Mouse (Mus musculus) embryonic facial prominence, embryonic 14.5 days (tissue): ENCODE measurements around the gene Gm10719. TPM values are rescaled to one million over a fixed set of nuclear protein-coding genes. Genes with fewer than 3 reads are reported as not detected.
"Not testable (repeated sequence)": the region's sequence is repeated elsewhere in the genome, so short reads cannot be mapped to it uniquely, and the experiment has no call there.

Source experiments
- ATAC-seq: fragments of 200-750 bp; cut with Nextera tagmentation; 2 replicates; pipeline ENCODE4 v1.8.0; 2017; ENCODE audit warnings: low read depth, moderate number of reproducible peaks, moderate TSS enrichment
- DNase-seq: peaks from one replicate; pipeline ENCODE4 v3.0.0-alpha.2; 2015; ENCODE audit warnings: low spot score
- H3K27ac ChIP-seq: fragments of 300-500 bp; sonication (generic); replicated peaks from 2 replicates; pipeline ENCODE4 v1.5.1; 2014; ENCODE audit warnings: low read depth, mild to moderate bottlenecking, low read length, moderate library complexity
- H3K27me3 ChIP-seq: fragments of 300-500 bp; sonication (generic); replicated peaks from 2 replicates; pipeline ENCODE4 v1.6.1; 2014; ENCODE audit warnings: low read length; ENCODE audit not compliant: control insufficient read depth, insufficient read depth
- H3K36me3 ChIP-seq: fragments of 300-500 bp; sonication (generic); 2 replicates; pipeline ENCODE4 v1.6.1; 2014; ENCODE audit warnings: low read length, mixed read lengths; ENCODE audit not compliant: control insufficient read depth, insufficient read depth
- H3K4me1 ChIP-seq: fragments of 300-500 bp; sonication (generic); 2 replicates; pipeline ENCODE4 v1.6.1; 2014; ENCODE audit warnings: antibody characterized with exemption, low read length; ENCODE audit not compliant: control insufficient read depth, insufficient read depth
- H3K4me2 ChIP-seq: fragments of 300-500 bp; sonication (generic); 2 replicates; pipeline ENCODE4 v1.6.1; 2014; ENCODE audit warnings: low read depth, mild to moderate bottlenecking, low read length, moderate library complexity, mixed read lengths
- H3K4me3 ChIP-seq: fragments of 300-500 bp; sonication (generic); 2 replicates; pipeline ENCODE4 v1.5.1; 2014; ENCODE audit warnings: low read depth, mild to moderate bottlenecking, low read length
- H3K9ac ChIP-seq: fragments of 300-500 bp; sonication (generic); 2 replicates; pipeline ENCODE4 v1.6.1; 2014; ENCODE audit warnings: low read depth, mild to moderate bottlenecking, low read length, moderate library complexity, mixed read lengths
- H3K9me3 ChIP-seq: fragments of 300-500 bp; sonication (generic); 2 replicates; pipeline ENCODE4 v1.6.1; 2016; ENCODE audit warnings: low read length; ENCODE audit not compliant: control insufficient read depth
- WGBS: fragments of 180-500 bp; shearing (Covaris S2); extraction: QIAGEN DNeasy Blood & Tissue Kit; methylation state at CpG from one replicate; pipeline ENCODE4 v1.1.7; 2014; 5-methylcytosine and 5-hydroxymethylcytosine counted together
- polyA plus RNA-seq: library from polyadenylated mRNA; unstranded; fragments of >200 nt; fragmentation: Nextera tagmentation; extraction: Ambion mirVana; gene quantifications from 2 replicates; pipeline ENCODE4 v1.2.1, GENCODE M21; 2014

Gm10719 gene
- polyA plus RNA-seq, 1 experiment from 2014 or later, result not detected

DNA sequence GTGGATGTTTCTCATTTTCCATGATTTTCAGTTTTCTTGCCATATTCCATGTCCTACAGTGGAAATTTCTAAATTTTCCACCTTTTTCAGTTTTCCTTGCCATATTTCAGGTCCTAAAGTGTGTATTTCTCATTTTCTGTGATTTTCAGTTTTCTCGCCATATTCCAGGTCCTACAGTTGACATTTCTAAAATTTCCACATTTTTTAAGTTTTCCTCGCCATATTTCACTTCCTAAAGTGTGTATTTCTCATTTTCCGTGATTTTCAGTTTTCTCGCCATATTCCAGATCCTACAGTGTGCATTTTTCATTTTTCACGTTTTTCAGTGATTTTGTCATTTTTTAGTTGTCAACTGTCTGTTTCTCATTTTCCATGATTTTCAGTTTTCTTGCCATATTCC, 7.9 kb upstream of the Gm10719 start:
- peak; percentile 50; the same call in 1 of the 2 replicates for ATAC-seq
- H3K4me2 ChIP-seq, result not testable (repeated sequence)
- WGBS, result no CpG with 5 or more reads among the region's 5 CpGs

DNA sequence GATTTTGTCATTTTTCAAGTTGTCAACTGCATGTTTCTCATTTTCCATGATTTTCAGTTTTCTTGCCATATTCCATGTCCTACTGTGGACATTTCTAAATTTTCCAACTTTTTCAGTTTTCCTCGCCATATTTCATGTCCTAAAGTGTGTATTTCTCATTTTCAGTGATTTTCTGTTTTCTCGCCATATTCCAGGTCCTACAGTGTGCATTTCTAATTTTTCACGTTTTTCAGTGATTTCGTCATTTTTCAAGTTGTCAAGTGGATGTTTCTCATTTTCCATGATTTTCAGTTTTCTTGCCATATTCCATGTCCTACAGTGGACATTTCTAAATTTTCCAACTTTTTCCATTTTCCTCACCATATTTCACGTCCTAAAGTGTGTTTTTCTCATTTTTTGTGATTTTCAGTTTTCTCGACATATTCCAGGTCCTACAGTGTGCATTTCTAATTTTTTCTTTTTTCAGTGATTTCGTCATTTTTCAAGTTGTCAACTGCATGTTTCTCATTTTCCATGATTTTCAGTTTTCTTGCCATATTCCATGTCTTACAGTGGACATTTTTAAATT, 5.1 kb upstream of the Gm10719 start:
- not testable (repeated sequence) for H3K27ac ChIP-seq, DNase-seq, H3K36me3 ChIP-seq, H3K4me2 ChIP-seq, H3K27me3 ChIP-seq, H3K9me3 ChIP-seq, H3K9ac ChIP-seq, H3K4me1 ChIP-seq, H3K4me3 ChIP-seq, ATAC-seq
- WGBS, result 92% methylated on average over 2 of the region's 7 CpGs

More for the DNA sequence above, 7.9 kb upstream of the Gm10719 start:
- not testable (repeated sequence) for H3K27me3 ChIP-seq, H3K9ac ChIP-seq, H3K36me3 ChIP-seq, DNase-seq, H3K4me1 ChIP-seq, H3K4me3 ChIP-seq, H3K27ac ChIP-seq, H3K9me3 ChIP-seq

DNA sequence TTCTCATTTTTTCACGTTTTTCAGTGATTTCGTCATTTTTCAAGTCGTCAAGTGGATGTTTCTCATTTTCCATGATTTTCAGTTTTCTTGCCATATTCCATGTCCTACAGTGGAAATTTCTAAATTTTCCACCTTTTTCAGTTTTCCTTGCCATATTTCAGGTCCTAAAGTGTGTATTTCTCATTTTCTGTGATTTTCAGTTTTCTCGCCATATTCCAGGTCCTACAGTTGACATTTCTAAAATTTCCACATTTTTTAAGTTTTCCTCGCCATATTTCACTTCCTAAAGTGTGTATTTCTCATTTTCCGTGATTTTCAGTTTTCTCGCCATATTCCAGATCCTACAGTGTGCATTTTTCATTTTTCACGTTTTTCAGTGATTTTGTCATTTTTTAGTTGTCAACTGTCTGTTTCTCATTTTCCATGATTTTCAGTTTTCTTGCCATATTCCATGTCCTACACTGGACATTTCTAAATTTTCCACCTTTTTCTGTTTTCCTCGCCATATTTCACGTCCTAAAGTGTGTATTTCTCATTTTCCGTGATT, 4.4 kb upstream of the Gm10719 start, which contains the start of gene Gm10721:
TSS of gene Gm10721 (plus strand) at position 408 of the 547 bp plus-strand sequence.
- not testable (repeated sequence) for H3K4me2 ChIP-seq, H3K4me1 ChIP-seq, DNase-seq, H3K27me3 ChIP-seq, H3K9me3 ChIP-seq, H3K9ac ChIP-seq, H3K4me3 ChIP-seq, H3K36me3 ChIP-seq, H3K27ac ChIP-seq
- ATAC-seq, result peak; percentile 55; the same call in 1 of the 2 replicates
- no CpG with 5 or more reads among the region's 11 CpGs for WGBS

DNA sequence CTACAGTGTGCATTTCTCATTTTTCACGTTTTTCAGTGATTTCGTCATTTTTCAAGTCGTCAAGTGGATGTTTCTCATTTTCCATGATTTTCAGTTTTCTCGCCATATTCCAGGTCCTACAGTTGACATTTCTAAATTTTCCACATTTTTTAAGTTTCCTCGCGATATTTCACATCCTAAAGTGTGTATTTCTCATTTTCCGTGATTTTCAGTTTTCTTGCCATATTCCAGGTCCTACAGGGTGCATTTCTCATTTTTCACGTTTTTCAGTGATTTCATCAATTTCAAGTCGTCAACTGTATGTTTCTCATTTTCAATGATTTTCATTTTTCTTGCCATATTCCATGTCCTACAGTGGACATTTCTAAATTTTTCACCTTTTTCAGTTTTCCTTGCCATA, 1.9 kb upstream of the Gm10719 start, which contains the start of gene Gm10720:
TSS of gene Gm10720 (plus strand) at position 301 of the 400 bp plus-strand sequence.
- H3K27me3 ChIP-seq, H3K4me2 ChIP-seq, H3K4me3 ChIP-seq, H3K9me3 ChIP-seq, H3K36me3 ChIP-seq, DNase-seq, H3K4me1 ChIP-seq, ATAC-seq, H3K9ac ChIP-seq, H3K27ac ChIP-seq: not testable (repeated sequence)
- WGBS, result 56% methylated on average over 4 of the region's 9 CpGs

DNA sequence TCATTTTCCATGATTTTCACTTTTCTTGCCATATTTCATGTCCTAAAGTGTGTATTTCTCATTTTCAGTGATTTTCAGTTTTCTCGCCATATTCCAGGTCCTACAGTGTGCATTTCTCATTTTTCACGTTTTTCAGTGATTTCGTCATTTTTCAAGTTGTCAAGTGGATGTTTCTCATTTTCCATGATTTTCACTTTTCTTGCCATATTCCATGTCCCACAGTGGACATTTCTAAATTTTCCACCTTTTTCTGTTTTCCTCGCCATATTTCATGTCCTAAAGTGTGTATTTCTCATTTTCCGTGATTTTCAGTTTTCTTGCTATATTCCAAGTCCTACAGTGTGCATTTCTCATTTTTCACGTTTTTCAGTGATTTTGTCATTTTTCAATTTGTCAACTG, 1.3 kb upstream of the Gm10719 start:
- 69% methylated on average over 4 of the region's 6 CpGs for WGBS
- not testable (repeated sequence) for ATAC-seq, H3K4me3 ChIP-seq, H3K9ac ChIP-seq, H3K27ac ChIP-seq, H3K9me3 ChIP-seq, H3K4me1 ChIP-seq, DNase-seq, H3K27me3 ChIP-seq, H3K36me3 ChIP-seq, H3K4me2 ChIP-seq

DNA sequence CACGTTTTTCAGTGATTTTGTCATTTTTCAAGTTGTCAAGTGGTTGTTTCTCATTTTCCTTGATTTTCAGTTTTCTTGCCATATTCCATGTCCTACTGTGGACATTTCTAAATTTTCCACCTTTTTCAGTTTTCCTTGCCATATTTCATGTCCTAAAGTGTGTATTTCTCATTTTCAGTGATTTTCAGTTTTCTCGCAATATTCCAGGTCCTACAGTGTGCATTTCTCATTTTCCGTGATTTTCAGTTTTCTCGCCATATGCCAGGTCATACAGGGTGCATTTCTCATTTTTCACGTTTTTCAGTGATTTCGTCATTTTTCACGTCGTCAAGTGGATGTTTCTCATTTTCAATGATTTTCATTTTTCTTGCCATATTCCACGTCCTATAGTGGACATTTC, 1.7 kb downstream of the Gm10719 start:
- not testable (repeated sequence) for H3K36me3 ChIP-seq, H3K4me2 ChIP-seq, H3K9ac ChIP-seq, H3K4me1 ChIP-seq, H3K27me3 ChIP-seq, ATAC-seq, DNase-seq, H3K9me3 ChIP-seq, H3K27ac ChIP-seq, H3K4me3 ChIP-seq
- 65% methylated on average over 9 of the region's 9 CpGs for WGBS

DNA sequence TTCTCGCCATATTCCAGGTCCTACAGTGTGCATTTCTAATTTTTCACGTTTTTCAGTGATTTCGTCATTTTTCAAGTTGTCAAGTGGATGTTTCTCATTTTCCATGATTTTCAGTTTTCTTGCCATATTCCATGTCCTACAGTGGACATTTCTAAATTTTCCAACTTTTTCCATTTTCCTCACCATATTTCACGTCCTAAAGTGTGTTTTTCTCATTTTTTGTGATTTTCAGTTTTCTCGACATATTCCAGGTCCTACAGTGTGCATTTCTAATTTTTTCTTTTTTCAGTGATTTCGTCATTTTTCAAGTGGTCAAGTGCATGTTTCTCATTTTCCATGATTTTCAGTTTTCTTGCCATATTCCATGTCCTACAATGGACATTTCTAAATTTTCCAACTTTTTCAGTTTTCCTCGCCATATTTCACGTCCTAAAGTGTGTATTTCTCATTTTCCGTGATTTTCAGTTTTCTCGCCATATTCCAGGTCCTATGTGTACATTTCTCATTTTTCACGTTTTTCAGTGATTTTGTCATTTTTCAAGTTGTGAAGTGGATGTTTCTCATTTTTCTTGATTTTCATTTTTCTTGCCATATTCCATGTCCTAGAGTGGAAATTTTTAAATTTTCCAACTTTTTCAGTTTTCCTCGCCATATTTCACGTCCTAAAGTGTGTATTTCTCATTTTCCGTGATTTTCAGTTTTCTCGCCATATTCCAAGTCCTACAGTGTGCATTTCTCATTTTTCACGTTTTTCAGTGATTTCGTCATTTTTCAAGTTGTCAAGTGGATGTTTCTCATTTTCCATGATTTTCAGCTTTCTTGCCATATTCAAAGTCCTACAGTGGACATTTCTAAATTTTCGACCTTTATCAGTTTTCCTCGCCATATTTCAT, 2.9 kb downstream of the Gm10719 start:
- not testable (repeated sequence) for H3K4me3 ChIP-seq, DNase-seq, H3K27ac ChIP-seq, H3K27me3 ChIP-seq, H3K36me3 ChIP-seq, H3K4me1 ChIP-seq, H3K9me3 ChIP-seq, H3K4me2 ChIP-seq, ATAC-seq, H3K9ac ChIP-seq
- WGBS, result 76% methylated on average over 11 of the region's 19 CpGs

DNA sequence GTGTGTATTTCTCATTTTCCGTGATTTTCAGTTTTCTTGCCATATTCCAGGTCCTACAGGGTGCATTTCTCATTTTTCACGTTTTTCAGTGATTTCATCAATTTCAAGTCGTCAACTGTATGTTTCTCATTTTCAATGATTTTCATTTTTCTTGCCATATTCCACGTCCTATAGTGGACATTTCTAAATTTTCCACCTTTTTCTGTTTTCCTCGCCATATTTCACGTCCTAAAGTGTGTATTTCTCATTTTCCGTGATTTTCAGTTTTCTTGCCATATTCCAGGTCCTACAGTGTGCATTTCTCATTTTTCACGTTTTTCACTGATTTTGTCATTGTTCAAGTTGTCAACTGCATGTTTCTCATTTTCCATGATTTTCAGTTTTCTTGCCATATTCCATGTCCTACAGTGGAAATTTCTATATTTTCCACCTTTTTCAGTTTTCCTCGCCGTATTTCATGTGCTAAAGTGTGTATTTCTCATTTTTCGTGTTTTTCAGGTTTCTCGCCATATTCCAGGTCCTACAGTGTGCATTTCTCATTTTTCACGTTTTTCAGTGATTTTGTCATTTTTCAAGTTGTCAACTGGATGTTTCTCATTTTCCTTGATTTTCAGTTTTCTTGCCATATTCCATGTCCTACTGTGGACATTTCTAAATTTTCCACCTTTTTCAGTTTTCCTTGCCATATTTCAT, 5.3 kb downstream of the Gm10719 start:
- not testable (repeated sequence) for H3K9ac ChIP-seq, H3K4me1 ChIP-seq, H3K27me3 ChIP-seq, ATAC-seq, H3K36me3 ChIP-seq, H3K9me3 ChIP-seq, H3K4me3 ChIP-seq, H3K4me2 ChIP-seq, H3K27ac ChIP-seq
- WGBS, result 69% methylated on average over 9 of the region's 13 CpGs
- DNase-seq, result peak; percentile 11
